Mouse (Mus musculus): ENCODE results near the gene Sgo1.

DNA sequence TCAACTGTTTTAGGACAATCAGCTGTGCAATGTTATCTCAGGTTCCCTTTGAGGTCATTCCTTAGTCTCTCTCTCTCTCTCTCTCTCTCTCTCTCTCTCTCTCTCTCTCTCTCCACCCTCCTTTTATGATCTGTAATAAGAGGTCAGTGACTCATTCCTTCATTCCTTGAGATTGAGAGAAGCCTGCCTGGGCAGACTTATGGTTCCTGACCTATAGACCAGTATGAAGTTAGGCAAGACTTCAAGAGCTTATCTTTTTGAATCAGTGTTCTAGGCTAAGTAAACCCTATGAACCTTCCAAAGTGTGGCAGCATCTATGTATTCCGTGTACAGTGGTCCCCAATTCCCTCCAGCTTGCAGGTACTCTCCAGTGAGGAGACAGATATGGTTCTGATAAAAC lies 25.3 kb upstream of the Sgo1 start:
- TF ChIP-seq CTCF (IDR thresholded peaks at IDR 0.05; ENCODE audit: low read depth) (no peak), EP300 (IDR thresholded peaks at IDR 0.05; ENCODE audit: low read depth) (no peak)
